Mouse (Mus musculus) lung, adult 2 months (tissue): ENCODE results near the gene Mapk8. TPM values are rescaled to one million over a fixed set of nuclear protein-coding genes. Genes with fewer than 3 reads are reported as not detected.

Source experiments
- DNase-seq: peaks from one replicate; pipeline ENCODE4 v3.0.0; 2022
- H3K4me1 ChIP-seq: fragments of 200-500 bp; 2 replicates; pipeline ENCODE4 v1.6.1; 2011; ENCODE audit warnings: low read length; ENCODE audit not compliant: control insufficient read depth, insufficient read depth
- H3K4me3 ChIP-seq: fragments of 200-500 bp; replicated peaks from 2 replicates; pipeline ENCODE3; 2011; ENCODE audit warnings: low read depth, mild to moderate bottlenecking, control low read depth, low read length; ENCODE audit errors: extremely low read depth
- CTCF ChIP-seq: fragments of 200-500 bp; IDR thresholded peaks from 2 replicates; pipeline ENCODE4 v1.5.1; 2011; ENCODE audit warnings: mild to moderate bottlenecking, low read length, control low read depth; ENCODE audit not compliant: insufficient read depth
- POLR2A ChIP-seq: fragments of 200-500 bp; IDR thresholded peaks from 2 replicates; pipeline ENCODE4 v1.6.1; 2011; ENCODE audit warnings: low read depth, mild to moderate bottlenecking, control low read depth, low read length, borderline replicate concordance; ENCODE audit errors: extremely low read depth
- WGBS: fragments of 180-500 bp; shearing (Covaris S2); methylation state at CpG from one replicate; pipeline ENCODE4 v1.1.7; 2018; 5-methylcytosine and 5-hydroxymethylcytosine counted together
- polyA plus RNA-seq: library from polyadenylated mRNA; depleted of rRNA; stranded (reverse); fragments of >200 nt; gene quantifications from 2 replicates; pipeline ENCODE4 v1.2.3, GENCODE M21; 2012; rRNA removed

The Mapk8 gene
- polyA plus RNA-seq, 1 experiment: 9.2 TPM

DNA sequence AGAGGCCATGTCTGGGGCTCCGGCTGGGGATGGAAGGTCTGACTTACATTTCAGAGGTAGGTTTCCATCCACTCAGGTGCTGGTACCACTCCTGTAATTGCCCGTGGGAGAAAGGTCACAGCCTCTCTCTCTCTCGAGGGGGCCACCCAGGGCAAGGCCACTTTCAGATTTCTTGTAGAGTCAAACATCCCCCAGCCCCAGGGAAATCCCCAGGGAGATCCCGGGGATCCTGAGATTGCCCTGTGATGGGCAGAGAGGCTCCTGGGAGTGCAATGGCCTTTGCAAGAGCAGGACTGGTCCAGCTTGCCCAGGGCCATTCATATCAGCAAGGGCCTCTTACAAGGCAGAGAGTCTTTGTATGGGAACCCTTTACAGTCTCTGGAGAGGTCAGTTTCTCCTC, 112.6 kb downstream of the Mapk8 start:
- DNase-seq: no peak
- TF ChIP-seq CTCF: no peak
- no peak for TF ChIP-seq POLR2A
- H3K4me3 ChIP-seq: no peak overlapping the region
- 67% methylated on average over 4 of the region's 4 CpGs for WGBS
- H3K4me1 ChIP-seq: no peaks in the 10 kb centered on the region

- no peaks in the 10 kb centered on the region for H3K4me1 ChIP-seq
- peak; percentile 20 for DNase-seq
- WGBS: 78% methylated on average over 4 of the region's 4 CpGs
- H3K4me3 ChIP-seq: no peak overlapping the region
- TF ChIP-seq CTCF (peak; percentile 87), POLR2A (no peak)
These were observed 113.1 kb downstream of the Mapk8 start for GRCm38 (mm10) chr14:33333833-33334232.

DNA sequence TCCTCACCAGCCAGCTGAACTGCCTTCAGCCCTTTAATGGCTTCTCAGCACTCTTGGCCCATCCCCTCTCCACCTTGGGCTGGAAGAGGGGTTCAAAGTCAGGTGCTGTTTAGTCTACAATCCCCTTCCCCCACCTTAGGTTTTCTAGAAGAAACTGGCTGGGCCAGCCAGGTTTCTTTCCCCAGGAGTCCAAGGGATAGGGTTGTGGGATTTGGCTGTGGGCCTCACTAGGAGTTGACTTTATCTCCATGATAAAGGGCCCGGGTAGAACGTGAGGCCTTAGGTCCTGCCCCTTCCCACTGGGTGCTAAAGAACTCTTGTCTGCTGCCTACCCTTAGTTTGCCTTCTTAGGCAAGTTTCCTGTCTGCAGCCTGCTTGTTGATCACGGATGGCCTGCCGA, 115.3 kb downstream of the Mapk8 start:
- H3K4me1 ChIP-seq: no peaks in the 10 kb centered on the region
- DNase-seq: no peak
- no peak for TF ChIP-seq POLR2A
- no peak for TF ChIP-seq CTCF
- H3K4me3 ChIP-seq: no peak overlapping the region
- WGBS: 53% methylated on average over 4 of the region's 4 CpGs

DNA sequence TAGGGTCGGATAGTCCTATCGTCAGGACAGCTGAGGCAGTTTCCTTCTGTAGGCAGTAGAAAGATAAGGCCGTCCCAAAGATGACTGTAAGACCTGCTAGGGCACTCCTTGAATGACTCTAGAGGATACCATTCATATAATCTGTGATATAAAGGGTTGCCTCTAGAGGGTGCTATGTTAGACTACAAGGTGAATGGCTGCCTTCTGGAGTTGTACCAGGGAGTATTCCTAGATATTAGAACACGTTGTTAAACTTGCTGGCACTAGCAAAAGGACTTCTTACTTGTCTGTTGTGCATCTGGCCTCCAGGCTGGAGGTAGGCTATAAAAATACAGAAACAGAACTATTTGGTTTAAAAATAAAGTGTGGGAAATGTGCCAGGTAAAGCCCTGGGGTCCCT, 116.0 kb downstream of the Mapk8 start:
- TF ChIP-seq CTCF (no peak), POLR2A (no peak)
- no peak for DNase-seq
- H3K4me1 ChIP-seq: no peaks in the 10 kb centered on the region
- H3K4me3 ChIP-seq: no peak overlapping the region
- WGBS: 45% methylated on average over 4 of the region's 4 CpGs

DNA sequence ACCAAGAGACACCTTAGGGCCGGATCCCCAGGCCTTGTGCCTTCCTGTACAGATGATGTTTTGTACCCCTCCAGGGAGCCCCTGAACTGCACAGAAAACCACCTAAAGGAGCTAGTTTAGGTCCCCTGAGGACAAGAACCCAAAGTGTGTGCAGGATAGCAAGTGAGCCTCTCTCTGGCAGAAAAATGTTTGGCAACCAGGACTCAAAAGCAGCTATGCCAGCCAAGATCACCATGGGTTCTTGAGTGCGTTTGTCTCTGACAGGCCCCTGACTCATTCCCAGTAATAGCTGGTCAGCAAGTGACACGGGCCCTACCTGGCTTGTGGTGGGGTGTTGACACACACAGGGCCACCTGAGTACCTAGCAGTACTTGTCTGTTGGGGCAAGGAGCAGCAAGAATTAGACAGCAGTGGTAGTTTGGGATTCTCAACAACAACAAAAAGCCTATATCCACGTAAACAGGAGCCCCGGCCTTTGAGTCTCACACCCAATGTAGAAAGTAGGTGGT, 117.6 kb downstream of the Mapk8 start:
- 90% methylated on average over 5 of the region's 5 CpGs for WGBS
- no peak for TF ChIP-seq CTCF
- no peak for TF ChIP-seq POLR2A
- Histone ChIP-seq H3K4me1 (no peaks in the 10 kb centered on the region), H3K4me3 (no peak overlapping the region)
- no peak for DNase-seq

- 61% methylated on average over 5 of the region's 5 CpGs for WGBS
- TF ChIP-seq POLR2A: no peak
- TF ChIP-seq CTCF: no peak
- Histone ChIP-seq H3K4me3 (no peak overlapping the region), H3K4me1 (no peaks in the 10 kb centered on the region)
- no peak for DNase-seq
These were observed 118.6 kb downstream of the Mapk8 start for GRCm38 (mm10) chr14:33328369-33328768.

Other genes with a start within 250 kb of the Mapk8 start
- 27.3 and 28.1 TPM in 2 replicates for gene Arhgap22, start 233.1 kb downstream of the Mapk8 start, polyA plus RNA-seq
- 2.5 and 3.1 TPM in 2 replicates for gene Frmpd2, start 24.5 kb upstream of the Mapk8 start, polyA plus RNA-seq
- gene Ptpn20, start 142.0 kb upstream of the Mapk8 start, polyA plus RNA-seq: 0.11 and 0.26 TPM in 2 replicates